Mouse (Mus musculus) E14TG2a.4 (cell line): ENCODE measurements around the gene Sufu.

Experiments used
- CTCF ChIP-seq: conservative IDR thresholded peaks from 2 replicates; pipeline ENCODE4 v1.5.1; 2014; ENCODE audit warnings: low read length
- NANOG ChIP-seq: IDR thresholded peaks from 2 replicates; pipeline ENCODE4 v1.6.1; 2014; ENCODE audit warnings: borderline replicate concordance, low read length, mixed read lengths

DNA sequence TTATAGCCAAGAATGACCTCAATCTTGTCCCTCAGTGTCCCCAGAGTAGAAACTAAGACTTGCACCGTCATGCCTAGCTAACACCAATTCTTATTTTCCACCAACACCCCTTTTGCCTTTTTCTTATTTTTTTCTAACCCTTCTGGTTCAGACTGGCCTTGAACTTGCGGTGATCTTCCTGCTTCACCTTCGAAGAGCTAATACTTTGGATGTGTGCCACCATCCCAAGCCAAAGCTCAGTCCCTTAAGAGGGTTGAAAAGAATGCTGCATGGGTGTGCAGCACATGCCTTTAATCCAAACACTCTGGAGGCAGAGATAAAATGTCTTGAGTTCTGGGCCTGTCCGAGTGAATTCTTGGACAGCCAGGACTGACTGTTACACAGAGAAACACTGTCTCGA, 113.7 kb downstream of the Sufu start:
- TF ChIP-seq CTCF: no peak
- TF ChIP-seq NANOG: no peak
